Mouse (Mus musculus): Measurements from ENCODE around the gene Fbxl15.

DNA sequence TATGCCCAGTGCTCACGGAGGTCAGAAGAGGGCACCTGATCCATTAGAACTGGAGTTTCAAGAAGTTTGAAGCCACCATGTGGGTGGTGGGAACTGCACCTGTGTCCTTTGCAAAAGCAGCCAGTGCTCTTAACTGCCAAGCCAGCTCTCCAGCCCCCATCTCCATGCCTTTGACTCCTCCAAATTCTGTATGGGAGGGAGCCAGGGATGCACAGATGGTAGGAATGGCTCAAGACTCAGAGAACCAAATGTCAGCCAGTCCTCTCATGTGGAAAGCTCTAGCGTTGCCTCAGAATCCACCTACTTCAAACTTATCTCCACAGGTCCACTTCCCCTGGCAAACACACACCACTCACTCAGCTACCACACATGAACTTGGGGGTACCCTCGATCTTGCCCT is 5.9 kb downstream of the Fbxl15 start:
- TF ChIP-seq POLR2A (IDR thresholded peaks at IDR 0.05; ENCODE audit: insufficient read depth, low read length) (no peak), EP300 (IDR thresholded peaks at IDR 0.05; ENCODE audit: insufficient read depth, low read depth, low read length) (no peak)

All from ES-Bruce4 (cell line).